Mouse (Mus musculus) myocyte (in vitro differentiated cells): ENCODE measurements around the gene Csmd2. TPM values are rescaled to one million over a fixed set of nuclear protein-coding genes. Genes with fewer than 3 reads are reported as not detected.

Experiments used
- H3K27me3 ChIP-seq: one replicate; pipeline ENCODE4 v1.6.1; 2011; ENCODE audit not compliant: control insufficient read depth, insufficient read depth, insufficient read length
- H3K36me3 ChIP-seq: one replicate; pipeline ENCODE4 v1.6.1; 2011; ENCODE audit not compliant: control insufficient read depth, insufficient read depth
- H3K4me2 ChIP-seq: one replicate; pipeline ENCODE4 v1.6.1; 2011; ENCODE audit warnings: low read depth, control low read depth
- H3K4me3 ChIP-seq: one replicate; pipeline ENCODE4 v1.5.1; 2011; ENCODE audit warnings: mild to moderate bottlenecking, control low read depth, moderate library complexity
- H3K79me2 ChIP-seq: one replicate; pipeline ENCODE4 v1.6.1; 2011; ENCODE audit not compliant: control insufficient read depth, insufficient read depth
- H3ac ChIP-seq: one replicate; pipeline ENCODE4 v1.6.1; 2011; ENCODE audit not compliant: control insufficient read depth, insufficient read length
- CEBPB ChIP-seq: IDR thresholded peaks from 2 replicates; pipeline ENCODE4 v1.6.1; 2011; ENCODE audit warnings: mild to moderate bottlenecking, moderate library complexity; ENCODE audit not compliant: poor library complexity, insufficient read depth, severe bottlenecking
- E2F4 ChIP-seq: IDR thresholded peaks from one replicate; pipeline ENCODE4 v1.6.1; 2011; ENCODE audit warnings: mild to moderate bottlenecking, control low read depth, moderate library complexity; ENCODE audit not compliant: insufficient read depth
- MAX ChIP-seq: IDR thresholded peaks from one replicate; pipeline ENCODE4 v1.6.1; 2011; ENCODE audit warnings: low read depth, mild to moderate bottlenecking, control low read depth
- MYOD1 ChIP-seq, 3 experiments: IDR thresholded peaks; one replicate each; pipeline ENCODE4 v1.6.1; 2011; ENCODE audit warnings: control low read depth in 2 of 3, low read depth in 2 of 3, mild to moderate bottlenecking in 2 of 3, moderate library complexity in 1 of 3; ENCODE audit not compliant: insufficient read length in 2 of 3, control insufficient read depth in 1 of 3
- MYOG ChIP-seq, 3 experiments: IDR thresholded peaks; one replicate each; pipeline ENCODE4 v1.6.1; 2011; ENCODE audit warnings: control low read depth in 2 of 3, low read depth in 2 of 3, mild to moderate bottlenecking in 2 of 3; ENCODE audit not compliant: insufficient read length in 2 of 3, control insufficient read depth in 1 of 3, insufficient read depth in 1 of 3
- POLR2A ChIP-seq: IDR thresholded peaks from one replicate; pipeline ENCODE4 v1.6.1; 2011; ENCODE audit warnings: low read depth, mild to moderate bottlenecking, control low read depth, moderate library complexity; ENCODE audit not compliant: insufficient read length
- POLR2AphosphoS2 ChIP-seq: IDR thresholded peaks from one replicate; pipeline ENCODE4 v1.6.1; 2011; ENCODE audit warnings: low read depth, control low read depth; ENCODE audit not compliant: insufficient read length
- REST ChIP-seq: IDR thresholded peaks from one replicate; pipeline ENCODE4 v1.6.1; 2011; ENCODE audit warnings: mild to moderate bottlenecking, control low read depth, moderate library complexity; ENCODE audit not compliant: insufficient read depth, insufficient read length
- SRF ChIP-seq: IDR thresholded peaks from one replicate; pipeline ENCODE4 v1.6.1; 2011; ENCODE audit warnings: low read depth; ENCODE audit not compliant: control insufficient read depth, insufficient read length
- TCF12 ChIP-seq: IDR thresholded peaks from one replicate; pipeline ENCODE4 v1.6.1; 2011; ENCODE audit warnings: mild to moderate bottlenecking, control low read depth; ENCODE audit not compliant: poor library complexity, insufficient read depth, severe bottlenecking
- TCF3 ChIP-seq: IDR thresholded peaks from one replicate; pipeline ENCODE4 v1.6.1; 2011; ENCODE audit warnings: low read depth, control low read depth; ENCODE audit not compliant: insufficient read length
- USF1 ChIP-seq: IDR thresholded peaks from one replicate; pipeline ENCODE4 v1.6.1; 2011; ENCODE audit warnings: low read depth, mild to moderate bottlenecking, control low read depth, moderate library complexity
- polyA plus RNA-seq: library from polyadenylated mRNA; unstranded; fragments of >200 nt; fragmentation: generic; extraction: Trizol; gene quantifications from one replicate; pipeline ENCODE4 v1.2.1, GENCODE M21; 2012; ENCODE audit warnings: missing spikeins

The Csmd2 gene
- polyA plus RNA-seq, 1 experiment, result not detected

DNA sequence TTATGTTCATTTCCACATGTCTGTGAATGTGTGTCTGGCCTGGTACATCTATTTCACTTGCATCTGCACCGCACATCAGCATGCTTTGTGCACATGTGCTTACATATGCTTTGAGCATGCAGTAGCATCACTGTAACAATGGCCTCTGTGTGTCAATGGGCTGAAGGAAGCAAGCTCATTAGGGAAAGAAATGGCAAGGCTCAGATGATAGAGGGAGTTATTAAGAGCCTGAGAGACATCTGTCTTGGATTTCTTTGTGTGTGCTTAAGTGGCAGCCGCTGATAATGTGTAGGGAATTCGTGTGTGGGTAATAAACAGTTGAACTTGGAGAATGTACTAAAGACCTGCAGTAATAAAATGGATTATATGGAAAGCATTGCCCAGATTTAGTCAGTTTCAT, 413.9 kb downstream of the Csmd2 start:
- no peak for TF ChIP-seq MYOG (IDR thresholded peaks at IDR 0.05; ENCODE audit: control insufficient read depth in 1 of 3, insufficient read depth in 1 of 3, insufficient read length in 2 of 3, low read depth in 2 of 3)
- TF ChIP-seq POLR2AphosphoS2, result no peak
- no peak for TF ChIP-seq REST
- no peak for TF ChIP-seq USF1
- TF ChIP-seq TCF12, result no peak
- no peak for TF ChIP-seq CEBPB
- no peak for TF ChIP-seq POLR2A
- no peak for TF ChIP-seq TCF3
- TF ChIP-seq SRF, result no peak
- TF ChIP-seq E2F4, result no peak
- no peak for TF ChIP-seq MAX
- Histone ChIP-seq H3K27me3 (no peaks in the 10 kb centered on the region), H3K4me2 (no peak overlapping the region), H3K79me2 (no peaks in the 10 kb centered on the region), H3K36me3 (no peaks in the 10 kb centered on the region), H3K4me3 (no peak overlapping the region), H3ac (no peak overlapping the region)

DNA sequence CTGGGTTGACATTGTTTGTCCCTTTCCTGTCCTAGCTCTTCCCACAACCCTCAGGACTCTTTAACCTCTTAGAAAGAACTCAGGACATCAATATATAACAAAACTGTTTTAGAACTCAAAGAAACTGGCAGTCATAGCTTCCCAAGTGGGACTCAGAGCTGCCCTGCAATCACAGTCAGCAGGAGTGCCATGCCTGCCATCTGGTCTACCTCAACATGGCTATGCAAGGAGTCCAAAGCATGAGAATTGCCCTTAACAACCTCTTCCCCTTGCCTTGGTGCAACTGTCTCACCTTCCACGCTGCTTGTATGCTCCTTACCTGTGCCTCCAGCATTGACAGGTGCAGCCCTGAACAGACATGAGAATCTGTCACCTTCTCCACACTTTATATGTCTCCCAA, 415.0 kb downstream of the Csmd2 start:
- Histone ChIP-seq H3K4me2 (no peak overlapping the region), H3K4me3 (no peak overlapping the region), H3ac (no peak overlapping the region), H3K27me3 (no peaks in the 10 kb centered on the region), H3K79me2 (no peaks in the 10 kb centered on the region), H3K36me3 (no peaks in the 10 kb centered on the region)
- no peak for TF ChIP-seq USF1
- TF ChIP-seq REST, result no peak
- no peak for TF ChIP-seq POLR2A
- TF ChIP-seq E2F4, result no peak
- no peak for TF ChIP-seq SRF
- TF ChIP-seq MYOG (IDR thresholded peaks at IDR 0.05; ENCODE audit: control insufficient read depth in 1 of 3, insufficient read depth in 1 of 3, insufficient read length in 2 of 3, low read depth in 2 of 3), result no peak
- TF ChIP-seq TCF12, result no peak
- TF ChIP-seq TCF3, result no peak

- no peak overlapping the region for H3K4me3 ChIP-seq
- H3K4me2 ChIP-seq, result no peak overlapping the region
- no peaks in the 10 kb centered on the region for H3K36me3 ChIP-seq
- no peak overlapping the region for H3ac ChIP-seq
- TF ChIP-seq TCF3 (no peak), MYOG (IDR thresholded peaks at IDR 0.05; ENCODE audit: control insufficient read depth in 1 of 3, insufficient read depth in 1 of 3, insufficient read length in 2 of 3, low read depth in 2 of 3) (no peak), CEBPB (no peak), TCF12 (no peak), E2F4 (no peak), POLR2AphosphoS2 (no peak), USF1 (no peak), MYOD1 (IDR thresholded peaks at IDR 0.05; ENCODE audit: control insufficient read depth in 1 of 3, insufficient read length in 2 of 3, low read depth in 2 of 3) (no peak), MAX (no peak), SRF (no peak), REST (no peak), POLR2A (no peak)
- no peaks in the 10 kb centered on the region for H3K27me3 ChIP-seq
- H3K79me2 ChIP-seq, result no peaks in the 10 kb centered on the region
These were observed 417.9 kb downstream of the Csmd2 start for GRCm38 (mm10) chr4:128405576-128405975.

DNA sequence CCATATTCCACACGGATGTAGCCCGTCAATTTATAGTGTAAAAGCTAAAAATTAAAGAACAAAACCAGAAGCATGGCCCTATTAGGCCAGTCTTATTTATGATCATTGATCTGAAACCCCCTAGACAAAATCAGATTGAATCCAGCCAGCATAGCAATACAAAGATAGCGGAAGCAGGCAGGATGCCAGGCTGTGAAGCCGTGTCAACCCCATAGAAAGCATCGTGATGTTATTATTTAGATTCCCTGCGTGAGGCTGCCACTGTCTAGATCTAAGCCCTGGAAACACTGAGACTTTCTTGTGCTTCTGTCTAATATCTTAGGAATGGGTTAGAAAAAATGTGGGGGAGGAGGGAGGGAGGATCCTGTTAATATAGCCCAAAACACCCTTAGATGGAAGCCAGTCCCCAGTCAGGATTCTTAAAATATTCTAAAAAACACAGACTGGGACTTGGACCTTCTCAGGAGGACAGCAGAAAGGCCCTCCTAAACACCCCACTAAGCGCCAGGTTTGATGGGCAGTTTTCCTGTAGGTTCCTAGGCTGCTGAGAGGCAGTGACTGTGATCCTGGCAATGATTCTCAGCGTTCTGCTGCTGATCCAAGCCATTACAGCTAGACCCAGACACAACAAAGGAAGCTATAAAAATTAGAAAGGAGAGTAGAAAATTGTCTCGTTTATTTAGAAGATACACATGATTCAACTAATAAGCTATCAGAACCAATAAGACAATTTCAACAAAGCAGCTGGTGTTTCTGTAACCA, 419.6 kb downstream of the Csmd2 start:
- Histone ChIP-seq H3K27me3 (no peaks in the 10 kb centered on the region), H3K4me3 (no peak overlapping the region), H3ac (no peak overlapping the region), H3K79me2 (no peaks in the 10 kb centered on the region), H3K36me3 (no peaks in the 10 kb centered on the region), H3K4me2 (no peak overlapping the region)
- TF ChIP-seq REST (no peak), CEBPB (no peak), SRF (no peak), MAX (no peak), TCF3 (no peak), MYOD1 (IDR thresholded peaks at IDR 0.05; ENCODE audit: control insufficient read depth in 1 of 3, insufficient read length in 2 of 3, low read depth in 2 of 3) (no peak), E2F4 (no peak), MYOG (IDR thresholded peaks at IDR 0.05; ENCODE audit: control insufficient read depth in 1 of 3, insufficient read depth in 1 of 3, insufficient read length in 2 of 3, low read depth in 2 of 3) (no peak), POLR2A (no peak), TCF12 (no peak), USF1 (no peak), POLR2AphosphoS2 (no peak)
